Mouse (Mus musculus): ENCODE measurements around the gene Ush1g. TPM values are rescaled to one million over a fixed set of nuclear protein-coding genes. Genes with fewer than 3 reads are reported as not detected.

Gene Ush1g
- polyA plus RNA-seq, 1 experiment from 2014 or later: 0.09 TPM

DNA sequence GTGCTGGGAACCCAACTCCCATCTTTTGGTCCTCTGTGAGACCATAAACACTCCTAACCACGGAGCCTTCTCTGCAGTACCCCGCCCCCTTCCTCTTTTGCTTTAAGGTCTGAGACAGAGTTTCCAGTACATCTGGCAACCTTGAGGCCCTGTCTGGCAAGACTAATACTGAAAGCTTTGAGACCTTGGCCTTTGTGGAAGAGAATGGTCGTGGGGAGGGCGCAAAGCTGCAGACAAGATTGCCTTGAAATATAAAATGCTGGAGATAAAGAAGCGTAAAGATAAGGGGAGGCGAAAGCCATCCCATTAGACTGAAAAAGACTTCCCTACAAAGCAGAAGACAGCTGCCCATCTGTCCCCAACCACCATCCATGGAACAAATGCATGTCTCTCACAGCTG lies 46.3 kb downstream of the Ush1g start:
- H3K36me3 ChIP-seq: 0 out of 2 replicates have a peak, but pooled peaks cover 5% of the 10 kb centered on the region
- H3K9me3 ChIP-seq (replicated peaks): no peaks in the 10 kb centered on the region
- H3K4me2 ChIP-seq: peak overlapping the region; percentile 83
- H3K27ac ChIP-seq (replicated peaks): no peak overlapping the region
- peaks cover 30% of the 10 kb centered on the region for H3K4me1 ChIP-seq
- 0 out of 2 replicates have a peak overlapping the region, but pooled peaks have one; percentile 6 for H3K9ac ChIP-seq (replicated peaks)
- no peaks in the 10 kb centered on the region for H3K27me3 ChIP-seq (replicated peaks)
- 82% methylated on average over 6 of the region's 6 CpGs for WGBS
- no peak for ATAC-seq (ENCODE audit: low FRiP score)
- H3K4me3 ChIP-seq (replicated peaks): peak overlapping the region; percentile 58; the same call in 1 of the 2 replicates

DNA sequence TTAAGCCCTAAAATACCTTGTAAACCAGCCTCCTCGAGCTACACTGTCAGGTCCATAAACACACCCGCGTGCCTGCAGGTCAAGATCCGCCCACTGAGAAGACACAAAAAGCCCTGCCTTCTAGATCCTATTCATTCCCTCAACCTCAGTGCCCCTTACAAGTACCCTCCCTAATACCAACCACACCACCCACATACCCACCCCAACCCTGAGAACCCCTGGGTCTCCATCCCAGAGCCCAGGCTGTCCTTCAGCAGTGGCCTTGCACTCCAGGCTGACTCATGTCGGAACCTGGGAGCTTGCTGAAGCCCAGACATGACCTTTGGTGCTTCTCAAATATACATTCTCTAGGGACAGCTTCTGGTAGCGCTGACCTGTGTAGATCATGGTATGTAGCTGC lies 47.1 kb downstream of the Ush1g start:
- H3K4me3 ChIP-seq (replicated peaks): no peak overlapping the region
- peaks cover under 1% of the 10 kb centered on the region; the same call in 1 of the 2 replicates for H3K27me3 ChIP-seq (replicated peaks)
- H3K27ac ChIP-seq (replicated peaks): no peak overlapping the region
- 0 out of 2 replicates have a peak, but pooled peaks cover 5% of the 10 kb centered on the region for H3K36me3 ChIP-seq
- H3K9ac ChIP-seq (replicated peaks): no peak overlapping the region
- H3K9me3 ChIP-seq (replicated peaks): no peaks in the 10 kb centered on the region
- H3K4me1 ChIP-seq: peaks cover 30% of the 10 kb centered on the region
- no peak overlapping the region; the same call in 1 of the 2 replicates for H3K4me2 ChIP-seq
- ATAC-seq (ENCODE audit: low FRiP score): no peak
- 83% methylated on average over 6 of the region's 6 CpGs for WGBS

DNA sequence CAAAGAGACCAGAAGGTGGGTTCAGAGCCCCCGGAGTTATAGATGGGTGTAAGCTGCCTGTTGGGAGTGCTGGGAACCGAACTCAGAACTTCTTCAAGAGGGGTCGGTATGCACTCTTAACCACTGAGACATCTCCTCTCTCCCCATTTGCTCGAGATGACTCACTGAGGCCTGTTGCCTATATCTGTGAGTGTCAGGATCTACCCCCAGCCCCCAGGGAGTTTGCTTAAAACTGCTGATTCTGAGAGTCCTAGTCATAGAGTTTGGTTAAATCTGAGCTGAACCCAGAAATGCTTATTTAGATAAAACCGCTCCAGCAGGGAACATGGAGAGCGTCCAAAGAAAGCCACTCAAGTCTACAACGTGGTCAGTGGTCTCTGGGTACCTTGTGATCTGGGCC lies 47.7 kb downstream of the Ush1g start:
- Histone ChIP-seq H3K4me3 (replicated peaks) (no peak overlapping the region), H3K4me1 (peaks cover 30% of the 10 kb centered on the region), H3K9me3 (replicated peaks) (no peaks in the 10 kb centered on the region), H3K27ac (replicated peaks) (no peak overlapping the region), H3K36me3 (peaks cover 8% of the 10 kb centered on the region), H3K4me2 (no peak overlapping the region), H3K9ac (replicated peaks) (no peak overlapping the region), H3K27me3 (replicated peaks) (peaks cover 6% of the 10 kb centered on the region)
- no peak for ATAC-seq (ENCODE audit: low FRiP score)
- WGBS: 89% methylated on average over 7 of the region's 7 CpGs

DNA sequence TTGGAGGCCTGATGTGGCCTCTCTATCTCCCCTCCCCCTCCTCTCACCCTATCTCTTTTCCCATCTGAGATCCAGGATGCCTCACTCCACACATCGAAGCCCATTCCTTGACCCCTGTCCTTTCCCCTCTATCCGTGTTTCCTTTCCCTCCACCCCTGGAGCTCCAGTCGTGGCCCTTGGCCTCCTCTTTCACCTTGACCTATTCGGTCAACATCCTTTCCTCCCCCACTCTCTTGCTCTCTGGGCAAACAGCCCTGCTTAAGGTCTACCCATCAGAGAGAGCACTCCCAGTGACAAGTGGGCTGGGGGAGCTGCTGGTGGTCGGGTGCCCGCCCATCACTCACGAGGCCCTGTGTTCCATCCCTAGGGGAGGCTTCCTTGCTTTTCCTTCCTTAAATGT lies 48.1 kb downstream of the Ush1g start:
- H3K4me1 ChIP-seq: peaks cover 30% of the 10 kb centered on the region
- peaks cover 11% of the 10 kb centered on the region for H3K27me3 ChIP-seq (replicated peaks)
- no peak for ATAC-seq (ENCODE audit: low FRiP score)
- no peak overlapping the region for H3K9ac ChIP-seq (replicated peaks)
- no peak overlapping the region for H3K27ac ChIP-seq (replicated peaks)
- no peak overlapping the region for H3K4me2 ChIP-seq
- 75% methylated on average over 7 of the region's 7 CpGs for WGBS
- H3K9me3 ChIP-seq (replicated peaks): no peaks in the 10 kb centered on the region
- no peak overlapping the region for H3K4me3 ChIP-seq (replicated peaks)
- H3K36me3 ChIP-seq: peaks cover 13% of the 10 kb centered on the region

DNA sequence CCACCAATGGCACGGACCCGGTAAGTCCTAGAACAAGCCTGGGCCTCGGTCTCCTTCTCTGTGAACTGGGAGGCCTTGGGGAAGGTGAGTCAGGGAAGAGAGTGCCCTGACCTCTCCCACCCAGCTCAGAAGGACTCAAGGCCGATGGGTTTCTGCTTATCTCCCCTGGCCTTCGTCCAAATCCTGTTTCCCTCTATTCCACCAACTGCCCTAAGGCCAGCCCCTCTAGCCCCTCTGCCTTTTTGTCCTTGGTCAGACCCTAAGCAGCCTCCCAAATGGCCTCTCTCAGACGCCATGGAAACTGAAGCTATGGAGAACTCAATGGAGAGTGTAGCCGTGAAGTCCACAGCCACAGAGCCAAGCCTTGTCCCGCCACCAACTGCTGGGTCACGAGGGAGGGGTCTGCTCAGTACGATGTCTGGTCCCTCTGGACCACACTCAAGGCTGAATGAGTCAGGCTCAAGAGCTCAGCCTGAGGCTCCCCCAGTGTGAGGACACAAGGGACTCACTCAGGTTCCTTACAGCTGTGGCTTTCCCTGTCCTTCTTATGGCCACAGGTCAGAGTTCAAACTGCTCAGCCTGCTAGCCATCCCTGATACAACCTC lies 48.8 kb downstream of the Ush1g start:
- Histone ChIP-seq H3K27ac (replicated peaks) (no peak overlapping the region), H3K36me3 (peaks cover 20% of the 10 kb centered on the region), H3K4me3 (replicated peaks) (no peak overlapping the region), H3K9me3 (replicated peaks) (no peaks in the 10 kb centered on the region), H3K4me2 (no peak overlapping the region), H3K27me3 (replicated peaks) (peaks cover 18% of the 10 kb centered on the region), H3K4me1 (peaks cover 28% of the 10 kb centered on the region), H3K9ac (replicated peaks) (no peak overlapping the region)
- no peak for ATAC-seq (ENCODE audit: low FRiP score)
- WGBS: 74% methylated on average over 10 of the region's 10 CpGs

DNA sequence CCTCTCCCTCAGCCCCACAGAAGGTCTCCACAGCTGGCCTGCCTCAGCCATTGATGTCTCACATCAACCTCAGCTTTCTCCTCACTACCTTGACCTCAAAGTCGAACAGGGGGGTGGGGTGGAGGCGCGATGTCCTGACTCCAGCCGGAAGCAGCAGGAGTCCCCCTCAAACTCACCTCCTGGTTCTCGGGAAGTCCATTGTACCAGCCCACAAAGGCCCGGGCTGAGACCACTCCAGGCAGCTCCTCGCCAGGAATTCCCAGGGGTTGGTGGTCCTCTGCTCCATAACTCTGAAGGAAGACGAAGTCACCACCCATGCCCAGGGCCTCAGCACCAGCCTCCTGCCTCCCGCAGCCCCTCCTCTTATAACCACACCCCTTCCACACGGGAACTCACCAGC lies 50.4 kb downstream of the Ush1g start:
- 81% methylated on average over 10 of the region's 10 CpGs for WGBS
- no peak overlapping the region for H3K9ac ChIP-seq (replicated peaks)
- ATAC-seq (ENCODE audit: low FRiP score): no peak
- H3K4me1 ChIP-seq: peaks cover 30% of the 10 kb centered on the region
- peaks cover 22% of the 10 kb centered on the region for H3K36me3 ChIP-seq
- H3K4me3 ChIP-seq (replicated peaks): no peak overlapping the region
- H3K4me2 ChIP-seq: no peak overlapping the region
- peaks cover 33% of the 10 kb centered on the region for H3K27me3 ChIP-seq (replicated peaks)
- H3K9me3 ChIP-seq (replicated peaks): no peaks in the 10 kb centered on the region
- H3K27ac ChIP-seq (replicated peaks): no peak overlapping the region

DNA sequence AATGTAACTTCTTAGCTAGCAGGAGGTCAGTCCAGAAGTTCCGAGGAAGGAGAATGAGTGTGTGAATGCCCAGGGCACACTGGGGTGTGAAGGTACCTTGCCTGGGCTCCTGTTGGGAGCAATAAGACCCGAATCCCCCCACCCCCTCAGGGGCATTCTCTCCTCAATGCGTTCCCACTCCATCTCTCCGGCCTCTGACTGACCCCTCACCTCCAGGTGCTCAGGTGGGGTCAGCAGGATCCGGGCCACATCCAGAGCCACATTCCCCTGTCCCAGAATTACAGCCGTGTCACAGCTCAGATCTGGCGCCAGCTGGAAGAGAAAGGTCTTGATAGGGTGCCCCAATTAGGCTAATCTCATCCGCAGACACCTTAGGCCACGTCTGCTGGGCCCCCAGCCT lies 50.8 kb downstream of the Ush1g start:
- H3K9ac ChIP-seq (replicated peaks): no peak overlapping the region
- peaks cover 38% of the 10 kb centered on the region for H3K27me3 ChIP-seq (replicated peaks)
- H3K4me3 ChIP-seq (replicated peaks): no peak overlapping the region
- 85% methylated on average over 9 of the region's 9 CpGs for WGBS
- H3K27ac ChIP-seq (replicated peaks): no peak overlapping the region
- no peak overlapping the region for H3K4me2 ChIP-seq
- H3K4me1 ChIP-seq: peaks cover 30% of the 10 kb centered on the region
- H3K36me3 ChIP-seq: peaks cover 22% of the 10 kb centered on the region
- no peaks in the 10 kb centered on the region for H3K9me3 ChIP-seq (replicated peaks)
- no peak for ATAC-seq (ENCODE audit: low FRiP score)

DNA sequence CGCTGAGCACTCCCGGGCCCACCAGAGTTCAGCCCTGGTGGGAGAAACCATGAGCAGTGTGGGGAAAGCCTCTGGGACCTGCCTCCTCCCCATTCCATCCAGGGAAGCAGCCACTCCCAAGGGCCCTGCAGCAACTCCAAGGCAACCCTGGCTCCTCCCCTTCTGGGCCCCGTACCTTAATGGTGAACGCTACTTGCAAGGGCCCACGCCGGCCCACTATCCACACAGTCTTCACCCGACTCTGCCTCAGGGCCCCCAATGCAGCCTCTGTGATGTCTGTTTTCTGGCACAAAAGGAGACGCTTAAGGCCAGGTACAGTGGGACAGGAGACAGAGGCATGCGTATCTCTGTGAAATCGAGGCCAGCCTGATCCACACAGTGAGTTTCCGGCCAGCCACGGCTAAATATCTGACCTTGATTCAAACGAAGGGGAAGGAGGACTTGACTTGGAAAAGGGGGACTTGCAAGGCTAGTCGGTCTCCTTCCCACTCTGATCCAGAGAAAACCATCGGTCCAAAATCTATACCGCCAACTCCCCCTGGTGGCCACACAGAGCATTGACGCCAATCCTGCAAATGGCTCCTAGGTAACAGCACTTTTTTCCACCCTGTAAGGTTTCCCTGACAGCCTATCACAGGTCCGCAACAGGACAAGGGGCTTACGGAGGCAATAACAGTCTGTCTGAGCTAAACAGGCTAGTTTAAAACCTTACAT lies 51.5 kb downstream of the Ush1g start:
- H3K27me3 ChIP-seq (replicated peaks): peaks cover 45% of the 10 kb centered on the region
- H3K27ac ChIP-seq (replicated peaks): no peak overlapping the region
- ATAC-seq (ENCODE audit: low FRiP score): no peak
- 32% methylated on average over 18 of the region's 19 CpGs for WGBS
- no peak overlapping the region for H3K9ac ChIP-seq (replicated peaks)
- no peak overlapping the region for H3K4me3 ChIP-seq (replicated peaks)
- peaks cover 22% of the 10 kb centered on the region for H3K36me3 ChIP-seq
- no peaks in the 10 kb centered on the region for H3K9me3 ChIP-seq (replicated peaks)
- peaks cover 30% of the 10 kb centered on the region for H3K4me1 ChIP-seq
- H3K4me2 ChIP-seq: no peak overlapping the region

DNA sequence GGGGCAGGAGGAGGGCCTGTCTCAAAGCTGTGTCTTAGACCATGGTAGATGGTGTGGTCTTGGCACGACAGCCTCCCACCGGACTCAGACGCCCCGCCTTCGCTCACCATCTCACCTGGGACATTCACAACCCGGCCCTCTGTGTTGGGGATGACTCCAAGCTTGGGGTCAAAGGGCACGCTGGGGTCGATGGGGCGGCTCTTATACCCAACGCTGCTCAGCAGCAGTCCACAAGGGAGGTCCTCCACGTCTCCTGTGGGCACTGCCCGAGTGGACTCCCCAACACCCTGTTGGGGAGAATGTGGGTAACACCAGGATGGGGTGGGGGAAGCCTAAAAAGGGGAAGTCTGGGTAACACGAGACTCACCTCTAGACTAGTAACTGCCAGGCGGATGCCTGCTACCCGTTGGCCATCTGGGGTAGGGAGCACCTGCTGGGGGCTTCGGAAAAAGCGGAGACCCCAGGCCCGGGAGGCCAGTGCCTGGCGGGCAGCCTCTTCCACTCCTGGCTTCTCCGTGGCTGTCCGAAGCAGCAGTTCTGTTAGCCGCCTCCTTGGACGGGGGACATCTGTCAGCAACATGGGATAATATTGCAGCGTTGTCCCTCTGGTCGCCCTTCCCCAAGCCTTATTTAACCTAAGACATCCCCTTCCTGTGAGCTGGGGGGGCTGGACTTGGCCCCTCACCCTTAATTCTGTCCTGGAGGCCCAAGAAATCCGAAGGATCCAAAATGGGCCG lies 52.3 kb downstream of the Ush1g start:
- ATAC-seq (ENCODE audit: low FRiP score): no peak
- H3K4me1 ChIP-seq: peaks cover 28% of the 10 kb centered on the region
- WGBS: 95% methylated on average over 27 of the region's 27 CpGs
- no peak overlapping the region for H3K4me2 ChIP-seq
- H3K27ac ChIP-seq (replicated peaks): no peak overlapping the region
- H3K27me3 ChIP-seq (replicated peaks): peaks cover 53% of the 10 kb centered on the region
- H3K36me3 ChIP-seq: peaks cover 22% of the 10 kb centered on the region
- H3K9me3 ChIP-seq (replicated peaks): no peaks in the 10 kb centered on the region
- H3K4me3 ChIP-seq (replicated peaks): no peak overlapping the region
- H3K9ac ChIP-seq (replicated peaks): no peak overlapping the region

DNA sequence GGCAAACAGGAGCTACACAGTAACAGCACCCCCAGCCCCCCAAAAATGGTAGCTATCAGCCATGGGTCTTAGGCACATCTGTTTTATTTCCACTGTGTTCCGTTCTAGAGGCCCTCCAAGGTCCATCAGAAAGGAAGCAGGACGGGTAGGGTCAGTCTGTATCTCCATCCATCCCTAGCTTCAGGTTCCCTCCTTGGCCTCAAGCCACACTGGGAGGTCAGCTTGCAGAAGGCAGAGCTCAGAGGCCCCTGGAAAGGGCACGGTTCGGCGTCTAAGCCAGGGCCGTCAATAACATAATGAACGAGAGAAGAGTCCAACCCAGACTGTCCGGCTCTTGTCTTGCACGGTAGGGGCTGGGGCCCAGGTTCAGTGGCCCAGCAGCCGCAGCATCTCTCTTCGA lies 53.9 kb downstream of the Ush1g start:
- Histone ChIP-seq H3K4me1 (peaks cover 26% of the 10 kb centered on the region), H3K27me3 (replicated peaks) (peaks cover 68% of the 10 kb centered on the region), H3K27ac (replicated peaks) (no peak overlapping the region), H3K9me3 (replicated peaks) (no peaks in the 10 kb centered on the region), H3K36me3 (peaks cover 22% of the 10 kb centered on the region), H3K4me2 (no peak overlapping the region), H3K9ac (replicated peaks) (no peak overlapping the region), H3K4me3 (replicated peaks) (no peak overlapping the region)
- ATAC-seq (ENCODE audit: low FRiP score): no peak
- WGBS: 67% methylated on average over 11 of the region's 11 CpGs

DNA sequence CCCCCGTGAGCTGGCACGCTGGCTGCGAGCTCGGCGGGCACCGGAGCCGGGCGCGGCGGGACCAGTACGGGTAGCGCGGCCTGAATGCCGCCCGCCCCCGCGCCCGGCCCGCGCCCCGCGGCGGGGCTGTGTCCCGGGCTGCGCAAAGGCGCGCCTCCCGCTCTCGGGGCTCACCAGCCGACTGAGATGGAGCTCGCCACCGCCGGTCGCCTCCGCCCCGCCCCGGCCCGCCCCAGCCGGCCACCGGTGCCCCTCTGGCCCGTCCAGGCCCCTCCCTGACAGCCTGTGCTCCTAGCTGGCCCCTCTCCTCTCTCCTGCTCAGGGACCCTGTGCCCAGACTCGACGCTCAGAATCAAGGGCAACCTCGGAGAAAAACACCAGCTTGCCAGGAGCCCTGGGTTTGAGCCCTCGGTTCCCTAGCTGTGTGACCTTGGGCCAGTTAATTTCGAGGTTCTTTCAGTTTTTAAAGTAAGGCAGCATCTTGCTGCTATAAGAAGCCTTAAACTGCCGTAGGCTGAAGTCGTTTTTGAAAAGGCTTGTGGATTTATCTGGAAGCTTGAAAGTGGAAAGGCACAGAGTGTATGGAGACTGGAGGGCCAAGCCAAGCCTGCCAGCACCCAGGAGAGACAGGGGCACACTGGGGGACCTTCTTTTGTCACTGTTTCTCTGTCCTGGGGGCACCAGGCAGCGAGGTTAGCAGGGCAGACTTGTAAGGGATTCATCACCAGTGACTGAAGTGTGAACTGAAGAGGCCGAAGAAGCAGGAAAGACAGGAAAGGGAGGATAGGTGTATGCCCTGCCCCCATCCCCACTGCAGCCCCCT lies 54.6 kb downstream of the Ush1g start, which contains the start of gene Grin2c:
Grin2c (minus strand) TSS at position 183 of the 823 bp plus-strand sequence.
- Histone ChIP-seq H3K36me3 (peaks cover 21% of the 10 kb centered on the region), H3K27ac (replicated peaks) (no peak within 1 kb of the TSS), H3K4me2 (peak within 1 kb of the TSS; percentile 64), H3K4me1 (peaks cover 26% of the 10 kb centered on the region), H3K9me3 (replicated peaks) (no peaks in the 10 kb centered on the region), H3K27me3 (replicated peaks) (peaks cover 75% of the 10 kb centered on the region), H3K4me3 (replicated peaks) (peak within 1 kb of the TSS; percentile 34), H3K9ac (replicated peaks) (peak within 1 kb of the TSS; percentile 34)
- ATAC-seq (ENCODE audit: low FRiP score): no peak
- WGBS: 8% methylated on average over 43 of the region's 50 CpGs

Measured in neural tube, embryonic 15.5 days (tissue).